Mouse (Mus musculus): ENCODE measurements around the gene Vmn1r127. TPM values are rescaled to one million over a fixed set of nuclear protein-coding genes. Genes with fewer than 3 reads are reported as not detected.

The Vmn1r127 gene
- polyA plus RNA-seq (2015; fragmentation: Nextera tagmentation; extraction: Ambion mirVana) = not detected in 2 replicates

GRCm38 (mm10) chr7:21319761-21320160 is at the start of gene Vmn1r127:
Gene Vmn1r127 (minus strand): TSS chr7:21319861.

DNA sequence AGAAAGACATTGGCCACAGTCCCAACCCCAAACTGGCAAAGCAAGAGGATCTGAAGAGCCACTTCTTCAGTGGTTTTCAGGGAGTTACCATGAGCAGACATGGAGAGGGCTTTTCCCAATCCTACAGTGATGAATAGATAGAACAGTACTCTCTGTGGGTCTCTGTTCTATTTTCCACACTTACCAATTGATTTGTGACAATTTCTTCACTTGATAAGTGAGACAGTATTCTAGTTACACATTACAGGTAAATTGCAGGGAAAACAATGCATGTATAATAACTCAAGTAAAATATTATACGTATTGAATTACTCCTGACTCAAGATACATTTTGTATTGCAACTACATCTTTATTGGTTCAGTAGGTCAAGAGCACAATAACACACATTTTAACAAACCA is 41.5 kb upstream of the Vmn1r127 start, which contains the start of gene Vmn1r129:
Gene Vmn1r129 (minus strand): TSS at position 101 of the 400 bp plus-strand sequence.

DNA sequence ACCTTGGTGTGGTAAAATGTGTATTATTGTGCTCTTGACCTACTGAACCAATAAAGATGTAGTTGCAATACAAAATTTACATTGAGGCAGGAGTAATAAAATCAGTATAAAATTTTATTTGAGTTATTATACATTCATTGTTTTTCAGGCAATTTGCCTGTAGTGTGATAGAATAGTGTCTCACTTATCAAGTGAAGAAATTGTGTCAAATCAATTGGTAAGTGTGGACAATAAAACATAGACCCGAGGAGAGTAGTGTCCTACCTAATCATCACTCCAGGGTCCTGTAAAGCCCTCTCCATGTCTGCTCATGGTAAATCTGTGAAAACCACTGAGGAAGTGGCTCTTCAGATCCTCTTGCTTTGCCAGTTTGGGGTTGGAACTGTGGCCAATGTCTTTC is 29.4 kb upstream of the Vmn1r127 start, which contains the start of gene Vmn1r128:
Gene Vmn1r128 (plus strand): TSS at position 301 of the 400 bp plus-strand sequence.

DNA sequence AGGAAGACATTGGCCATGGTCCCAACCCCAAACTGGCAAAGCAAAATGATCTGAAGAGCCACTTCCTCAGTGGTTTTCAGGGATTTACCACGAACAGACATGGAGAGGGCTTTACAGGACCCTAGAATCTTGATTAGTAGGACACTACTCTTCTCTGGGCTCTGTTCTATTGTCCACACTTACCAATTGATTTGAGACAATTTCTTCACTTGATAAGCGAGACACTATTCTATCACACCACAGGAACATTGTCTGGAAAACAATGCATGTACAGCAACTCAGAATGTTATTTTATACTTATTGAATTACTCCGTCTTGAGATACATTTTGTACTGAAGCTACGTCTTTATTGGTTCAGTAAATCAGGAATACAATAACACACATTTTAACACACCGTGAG is 18.3 kb downstream of the Vmn1r127 start, which contains the start of gene Vmn1r126:
Gene Vmn1r126 (minus strand): TSS at position 101 of the 400 bp plus-strand sequence.

GRCm38 (mm10) chr7:21271879-21272278 is 47.8 kb downstream of the Vmn1r127 start, which contains the start of gene Vmn1r125:
Gene Vmn1r125 (plus strand): TSS chr7:21272179.

Other genes with a start within 250 kb of the Vmn1r127 start
- not detected in 2 replicates for gene Vmn1r121, start 221.3 kb downstream of the Vmn1r127 start, polyA plus RNA-seq (2015; fragmentation: Nextera tagmentation; extraction: Ambion mirVana)
- not detected in 2 replicates for gene Vmn1r122, start 185.7 kb downstream of the Vmn1r127 start, polyA plus RNA-seq (2015; fragmentation: Nextera tagmentation; extraction: Ambion mirVana)
- gene Vmn1r123, start 157.7 kb downstream of the Vmn1r127 start, polyA plus RNA-seq (2015; fragmentation: Nextera tagmentation; extraction: Ambion mirVana) = not detected in 2 replicates
- not detected in 2 replicates for gene Gm5157, start 129.4 kb downstream of the Vmn1r127 start, polyA plus RNA-seq (2015; fragmentation: Nextera tagmentation; extraction: Ambion mirVana)
- gene Vmn1r124, start 59.2 kb downstream of the Vmn1r127 start, polyA plus RNA-seq (2015; fragmentation: Nextera tagmentation; extraction: Ambion mirVana) = not detected in 2 replicates
- not detected in 2 replicates for gene Vmn1r125, start 47.7 kb downstream of the Vmn1r127 start, polyA plus RNA-seq (2015; fragmentation: Nextera tagmentation; extraction: Ambion mirVana)
- gene Vmn1r126, start 18.4 kb downstream of the Vmn1r127 start, polyA plus RNA-seq (2015; fragmentation: Nextera tagmentation; extraction: Ambion mirVana) = not detected in 2 replicates
- gene Vmn1r128, start 29.5 kb upstream of the Vmn1r127 start, polyA plus RNA-seq (2015; fragmentation: Nextera tagmentation; extraction: Ambion mirVana) = not detected in 2 replicates
- not detected in 2 replicates for gene Vmn1r129, start 41.4 kb upstream of the Vmn1r127 start, polyA plus RNA-seq (2015; fragmentation: Nextera tagmentation; extraction: Ambion mirVana)
- gene Gm6882, start 112.9 kb upstream of the Vmn1r127 start, polyA plus RNA-seq (2015; fragmentation: Nextera tagmentation; extraction: Ambion mirVana) = not detected in 2 replicates
- not detected in 2 replicates for gene Vmn1r130, start 191.9 kb upstream of the Vmn1r127 start, polyA plus RNA-seq (2015; fragmentation: Nextera tagmentation; extraction: Ambion mirVana)
- not detected in 2 replicates for gene Vmn1r131, start 226.2 kb upstream of the Vmn1r127 start, polyA plus RNA-seq (2015; fragmentation: Nextera tagmentation; extraction: Ambion mirVana)

Data from neural tube, postnatal 0 days (tissue).